Mouse (Mus musculus): Measurements from ENCODE around the gene Isy1. TPM values are rescaled to one million over a fixed set of nuclear protein-coding genes. Genes with fewer than 3 reads are reported as not detected.

Gene Isy1
- total and polyA plus RNA-seq, 2 experiments = 5.6 to 18.6 TPM

DNA sequence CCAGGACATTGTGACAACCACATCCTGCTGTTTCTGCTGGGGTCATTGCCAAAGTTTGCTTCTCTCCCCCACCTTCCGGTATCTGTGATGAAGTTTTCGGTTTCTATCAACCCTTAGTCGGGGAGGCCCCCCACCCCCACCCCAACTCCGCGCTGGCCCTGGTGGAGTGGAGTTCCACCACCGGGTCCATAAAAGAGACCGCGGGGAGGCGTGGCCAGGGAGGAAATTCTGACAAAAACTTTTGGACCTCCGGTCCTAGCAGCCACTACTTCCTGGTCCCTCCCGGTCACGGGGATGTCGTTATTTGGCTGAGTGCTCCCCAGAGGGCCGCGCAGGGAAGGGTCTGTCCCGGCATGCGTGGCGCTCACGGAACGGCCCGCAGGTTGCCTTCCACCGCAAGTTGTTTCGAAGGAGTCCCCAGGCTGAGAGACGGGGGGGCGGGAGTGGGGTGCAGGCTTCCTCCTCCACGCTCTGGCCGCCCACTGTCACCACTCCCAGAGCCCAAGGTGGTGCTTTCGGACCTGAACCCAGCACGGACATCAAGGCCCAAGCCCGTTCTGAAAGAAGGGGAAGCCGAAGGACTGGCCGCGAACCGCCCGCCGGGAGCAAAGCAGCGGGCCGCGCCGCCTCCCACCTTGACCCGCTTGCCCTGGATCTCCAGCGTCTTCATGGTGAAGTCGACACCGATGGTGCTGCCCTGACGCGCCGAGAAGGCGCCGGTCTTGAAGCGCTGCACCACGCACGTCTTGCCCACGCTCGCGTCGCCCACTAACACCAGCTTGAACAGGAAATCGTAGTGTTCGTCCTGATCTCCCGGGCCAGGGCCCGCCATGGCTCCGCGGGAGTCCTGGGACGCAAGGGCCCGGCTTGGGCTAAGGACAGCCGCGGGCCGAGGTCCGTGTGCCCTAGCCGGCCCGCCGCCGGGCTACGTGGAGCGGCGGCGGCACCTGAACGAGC, 27.6 kb downstream of the Isy1 start:
- under 1% methylated on average over 77 of the region's 77 CpGs for WGBS

DNA sequence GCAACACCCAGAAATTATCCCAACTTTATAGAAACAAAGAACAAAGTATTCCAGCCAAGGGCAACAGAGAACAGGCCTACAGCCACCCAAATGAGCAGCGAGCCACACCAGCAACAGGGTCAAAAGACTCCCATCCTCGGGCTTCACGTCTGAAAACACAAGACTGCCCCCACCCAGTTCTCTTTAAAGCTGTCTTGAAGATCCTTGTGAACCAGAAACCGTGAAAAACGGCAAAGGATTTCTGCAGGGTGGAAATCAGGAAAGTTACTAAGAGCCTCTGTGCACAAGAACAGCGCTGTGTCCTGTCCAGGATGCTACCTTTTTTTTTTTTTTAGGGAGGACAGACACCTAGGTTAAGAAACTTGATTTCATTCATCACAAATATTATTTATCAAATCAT, 28.3 kb downstream of the Isy1 start:
- peak overlapping the region; percentile 85 for H3K4me3 ChIP-seq (ENCODE audit: insufficient read depth, low read depth, low read length)
- 1% methylated on average over 6 of the region's 6 CpGs for whole genome bisulfite sequencing

More for the DNA sequence above, 27.6 kb downstream of the Isy1 start:
- Histone ChIP-seq H3K4me1 (ENCODE audit: control insufficient read depth, insufficient read depth, low read length) (peaks cover 17% of the 10 kb centered on the region), H3K9ac (ENCODE audit: low read depth, low read length) (peak overlapping the region; percentile 93), H3K27ac (replicated peaks; ENCODE audit: insufficient read depth, low read depth, low read length) (peak overlapping the region; percentile 97), H3K36me3 (ENCODE audit: control insufficient read depth, insufficient read depth, low read length) (no peaks in the 10 kb centered on the region; the same call in 1 of the 2 replicates), H3K79me2 (ENCODE audit: control insufficient read depth, insufficient read depth, low read length) (peaks cover 14% of the 10 kb centered on the region; the same call in 1 of the 2 replicates), H3K4me3 (ENCODE audit: insufficient read depth, low read depth, low read length) (peak overlapping the region; percentile 85), H3K27me3 (ENCODE audit: control insufficient read depth, insufficient read depth, low read length) (no peaks in the 10 kb centered on the region)
- peak; percentile 80 for DNase-seq (ENCODE audit: extremely low read depth, low read depth, low spot score)
- TF ChIP-seq CTCF (IDR thresholded peaks at IDR 0.05; ENCODE audit: low read depth, low read length) (no peak), POLR2A (IDR thresholded peaks at IDR 0.05; ENCODE audit: extremely low read depth, insufficient read depth, low read length) (peak; percentile 63; the same call in 1 of the 2 replicates)

DNA sequence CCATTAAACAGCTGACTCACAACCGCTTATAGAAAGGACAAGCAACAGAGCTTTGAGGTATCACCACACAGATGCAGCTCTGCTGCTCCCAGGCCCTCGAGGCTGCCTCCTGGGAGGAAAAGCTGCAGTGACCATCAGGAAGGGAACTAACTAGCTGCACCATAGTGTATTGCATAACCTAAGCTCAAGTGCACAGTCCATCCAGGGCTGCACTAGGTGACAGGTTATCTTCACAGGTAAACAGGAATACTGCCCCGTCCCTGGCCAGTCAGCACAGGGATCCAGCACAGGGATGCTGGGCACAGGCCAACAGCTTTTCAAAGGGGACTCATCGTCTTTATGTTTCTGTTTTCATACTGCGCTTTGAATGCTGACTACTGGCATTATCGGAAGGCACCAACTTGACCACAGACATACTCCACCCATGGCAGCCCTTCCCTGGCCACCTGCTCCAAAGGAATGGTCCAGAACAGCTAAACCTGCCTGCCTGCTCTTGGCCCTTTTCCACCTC, 28.9 kb downstream of the Isy1 start:
- peak overlapping the region; percentile 97 for H3K27ac ChIP-seq (replicated peaks; ENCODE audit: insufficient read depth, low read depth, low read length)
- peak overlapping the region; percentile 85 for H3K4me3 ChIP-seq (ENCODE audit: insufficient read depth, low read depth, low read length)
- no peaks in the 10 kb centered on the region for H3K27me3 ChIP-seq (ENCODE audit: control insufficient read depth, insufficient read depth, low read length)
- TF ChIP-seq POLR2A (IDR thresholded peaks at IDR 0.05; ENCODE audit: extremely low read depth, insufficient read depth, low read length) (peak; percentile 61; the same call in 1 of the 2 replicates), CTCF (IDR thresholded peaks at IDR 0.05; ENCODE audit: low read depth, low read length) (0 out of 2 replicates have a peak, but pooled peaks have one; percentile 4)
- H3K36me3 ChIP-seq (ENCODE audit: control insufficient read depth, insufficient read depth, low read length) = peaks cover 2% of the 10 kb centered on the region; the same call in 1 of the 2 replicates
- DNase-seq (ENCODE audit: extremely low read depth, low read depth, low spot score) = peak; percentile 97
- peaks cover 23% of the 10 kb centered on the region; the same call in 1 of the 2 replicates for H3K79me2 ChIP-seq (ENCODE audit: control insufficient read depth, insufficient read depth, low read length)
- H3K9ac ChIP-seq (ENCODE audit: low read depth, low read length) = peak overlapping the region; percentile 80
- WGBS = 13% methylated on average over 6 of the region's 6 CpGs
- H3K4me1 ChIP-seq (ENCODE audit: control insufficient read depth, insufficient read depth, low read length) = peaks cover 25% of the 10 kb centered on the region

More for the DNA sequence above, 28.3 kb downstream of the Isy1 start:
- peaks cover 24% of the 10 kb centered on the region for H3K4me1 ChIP-seq (ENCODE audit: control insufficient read depth, insufficient read depth, low read length)
- H3K79me2 ChIP-seq (ENCODE audit: control insufficient read depth, insufficient read depth, low read length) = peaks cover 19% of the 10 kb centered on the region; the same call in 1 of the 2 replicates
- H3K27me3 ChIP-seq (ENCODE audit: control insufficient read depth, insufficient read depth, low read length) = no peaks in the 10 kb centered on the region
- DNase-seq (ENCODE audit: extremely low read depth, low read depth, low spot score) = no peak
- peak overlapping the region; percentile 93 for H3K9ac ChIP-seq (ENCODE audit: low read depth, low read length)
- TF ChIP-seq CTCF (IDR thresholded peaks at IDR 0.05; ENCODE audit: low read depth, low read length) = no peak
- peak overlapping the region; percentile 97 for H3K27ac ChIP-seq (replicated peaks; ENCODE audit: insufficient read depth, low read depth, low read length)
- no peaks in the 10 kb centered on the region; the same call in 1 of the 2 replicates for H3K36me3 ChIP-seq (ENCODE audit: control insufficient read depth, insufficient read depth, low read length)

DNA sequence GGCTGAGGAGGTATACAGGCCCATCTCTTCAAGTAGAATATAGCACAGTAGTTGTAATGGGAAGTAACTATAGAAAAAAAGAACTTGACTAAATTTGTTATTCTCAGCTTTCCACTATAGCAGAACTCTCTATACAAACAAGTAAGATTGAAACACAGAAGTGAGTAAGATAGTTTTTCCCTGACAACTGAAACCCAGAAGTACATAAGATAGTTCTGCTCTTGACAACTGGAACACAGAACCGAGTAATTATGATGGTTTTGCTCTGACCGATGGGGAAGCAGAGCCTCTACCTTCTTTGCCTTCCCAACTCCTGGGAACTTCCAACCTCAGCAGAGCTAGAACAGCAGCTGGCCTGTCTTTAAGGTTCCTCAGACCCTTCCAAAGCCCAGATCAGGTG, 29.5 kb downstream of the Isy1 start:
- WGBS = 13% methylated on average over 2 of the region's 2 CpGs
- TF ChIP-seq CTCF (IDR thresholded peaks at IDR 0.05; ENCODE audit: low read depth, low read length) (no peak), POLR2A (IDR thresholded peaks at IDR 0.05; ENCODE audit: extremely low read depth, insufficient read depth, low read length) (no peak)
- peak; percentile 54 for DNase-seq (ENCODE audit: extremely low read depth, low read depth, low spot score)
- H3K9ac ChIP-seq (ENCODE audit: low read depth, low read length) = peak overlapping the region; percentile 80
- H3K27ac ChIP-seq (replicated peaks; ENCODE audit: insufficient read depth, low read depth, low read length) = peak overlapping the region; percentile 97
- no peaks in the 10 kb centered on the region for H3K27me3 ChIP-seq (ENCODE audit: control insufficient read depth, insufficient read depth, low read length)
- peak overlapping the region; percentile 47 for H3K4me3 ChIP-seq (ENCODE audit: insufficient read depth, low read depth, low read length)
- peaks cover 27% of the 10 kb centered on the region; the same call in 1 of the 2 replicates for H3K79me2 ChIP-seq (ENCODE audit: control insufficient read depth, insufficient read depth, low read length)
- H3K36me3 ChIP-seq (ENCODE audit: control insufficient read depth, insufficient read depth, low read length) = peaks cover 7% of the 10 kb centered on the region; the same call in 1 of the 2 replicates
- H3K4me1 ChIP-seq (ENCODE audit: control insufficient read depth, insufficient read depth, low read length) = peaks cover 27% of the 10 kb centered on the region

DNA sequence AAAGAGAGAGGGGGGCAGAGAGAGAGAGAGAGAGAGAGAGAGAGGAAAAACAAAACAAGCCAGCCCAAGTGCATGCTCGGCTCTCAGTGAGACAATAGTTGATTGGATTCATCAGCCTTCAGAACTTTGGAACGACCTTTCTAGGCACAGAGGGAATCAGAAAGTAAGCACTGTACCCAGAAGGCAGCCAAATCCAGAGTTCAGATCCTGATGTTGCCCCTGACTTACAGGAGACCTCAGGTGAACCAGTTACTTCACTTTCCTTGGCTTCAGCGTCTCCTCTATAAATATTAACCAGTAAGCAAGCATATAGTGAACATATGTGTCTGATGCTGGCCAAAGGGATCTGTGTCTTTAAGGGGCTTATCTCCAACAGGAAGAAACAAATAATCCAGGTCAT, 30.1 kb downstream of the Isy1 start:
- peak; percentile 99 for DNase-seq (ENCODE audit: extremely low read depth, low read depth, low spot score)
- Histone ChIP-seq H3K36me3 (ENCODE audit: control insufficient read depth, insufficient read depth, low read length) (peaks cover 7% of the 10 kb centered on the region; the same call in 1 of the 2 replicates), H3K27me3 (ENCODE audit: control insufficient read depth, insufficient read depth, low read length) (no peaks in the 10 kb centered on the region), H3K4me1 (ENCODE audit: control insufficient read depth, insufficient read depth, low read length) (peaks cover 30% of the 10 kb centered on the region), H3K27ac (replicated peaks; ENCODE audit: insufficient read depth, low read depth, low read length) (peak overlapping the region; percentile 93), H3K79me2 (ENCODE audit: control insufficient read depth, insufficient read depth, low read length) (peaks cover 31% of the 10 kb centered on the region; the same call in 1 of the 2 replicates), H3K9ac (ENCODE audit: low read depth, low read length) (peak overlapping the region; percentile 67), H3K4me3 (ENCODE audit: insufficient read depth, low read depth, low read length) (peak overlapping the region; percentile 47)
- 13% methylated on average over 3 of the region's 3 CpGs for WGBS
- TF ChIP-seq POLR2A (IDR thresholded peaks at IDR 0.05; ENCODE audit: extremely low read depth, insufficient read depth, low read length) = no peak
- no peak for TF ChIP-seq CTCF (IDR thresholded peaks at IDR 0.05; ENCODE audit: low read depth, low read length)

All from liver, adult 2 months (tissue).